Mouse (Mus musculus) heart, embryonic 14.5 days (tissue): ENCODE measurements around the gene Lhfpl3. TPM values are rescaled to one million over a fixed set of nuclear protein-coding genes. Genes with fewer than 3 reads are reported as not detected.

Experiments
- ATAC-seq: fragments of 200-750 bp; cut with Nextera tagmentation; 2 replicates; pipeline ENCODE4 v1.8.0; 2017; ENCODE audit warnings: low read depth, moderate TSS enrichment; ENCODE audit not compliant: insufficient number of reproducible peaks, insufficient read depth, low FRiP score
- H3K27ac ChIP-seq, 2 experiments: fragments of 200-500 bp in 1 of 2; fragments of 300-500 bp in 1 of 2; sonication (generic) in 1 of 2; replicated peaks in 1 of 2; 2 replicates each; pipeline ENCODE4 v1.5.1; 2012 to 2014; ENCODE audit warnings: low read depth in 2 of 2, low read length in 2 of 2, control low read depth in 1 of 2, mild to moderate bottlenecking in 1 of 2, mixed read lengths in 1 of 2; ENCODE audit not compliant: control insufficient read depth in 1 of 2, insufficient read depth in 1 of 2
- H3K27me3 ChIP-seq: fragments of 300-500 bp; sonication (generic); 2 replicates; pipeline ENCODE4 v1.6.1; 2014; ENCODE audit warnings: mild to moderate bottlenecking, low read length, control low read depth; ENCODE audit not compliant: control insufficient read depth, insufficient read depth
- H3K36me3 ChIP-seq: fragments of 300-500 bp; sonication (generic); 2 replicates; pipeline ENCODE4 v1.6.1; 2014; ENCODE audit warnings: mild to moderate bottlenecking, control low read depth, low read length, mixed read lengths; ENCODE audit not compliant: control insufficient read depth, insufficient read depth
- H3K4me1 ChIP-seq, 2 experiments: fragments of 200-500 bp in 1 of 2; fragments of 300-500 bp in 1 of 2; sonication (generic) in 1 of 2; 2 replicates each; pipeline ENCODE4 v1.6.1; 2012 to 2014; ENCODE audit warnings: low read length in 2 of 2, control low read depth in 1 of 2, mixed read lengths in 1 of 2; ENCODE audit not compliant: control insufficient read depth in 2 of 2, insufficient read depth in 2 of 2
- H3K4me2 ChIP-seq: fragments of 300-500 bp; sonication (generic); 2 replicates; pipeline ENCODE4 v1.6.1; 2014; ENCODE audit warnings: mild to moderate bottlenecking, low read length
- H3K4me3 ChIP-seq, 2 experiments: fragments of 200-500 bp in 1 of 2; fragments of 300-500 bp in 1 of 2; sonication (generic) in 1 of 2; 2 replicates each; pipeline ENCODE4 v1.5.1; 2012 to 2014; ENCODE audit warnings: low read length in 2 of 2, mild to moderate bottlenecking in 2 of 2, control low read depth in 1 of 2, low read depth in 1 of 2, moderate library complexity in 1 of 2; ENCODE audit not compliant: control insufficient read depth in 1 of 2, insufficient read depth in 1 of 2
- H3K9ac ChIP-seq: fragments of 300-500 bp; sonication (generic); 2 replicates; pipeline ENCODE4 v1.6.1; 2014; ENCODE audit warnings: mild to moderate bottlenecking, low read length
- H3K9me3 ChIP-seq: fragments of 300-500 bp; sonication (generic); 2 replicates; pipeline ENCODE4 v1.6.1; 2016; ENCODE audit warnings: low read length, control low read depth; ENCODE audit not compliant: control insufficient read depth
- WGBS: fragments of 180-500 bp; shearing (Covaris S2); extraction: QIAGEN DNeasy Blood & Tissue Kit; methylation state at CpG from one replicate; pipeline ENCODE4 v1.1.7; 2014; 5-methylcytosine and 5-hydroxymethylcytosine counted together
- polyA plus RNA-seq: library from polyadenylated mRNA; unstranded; fragments of >200 nt; fragmentation: Nextera tagmentation; extraction: Ambion mirVana; gene quantifications from 2 replicates; pipeline ENCODE4 v1.2.1, GENCODE M21; 2014

Gene Lhfpl3
- polyA plus RNA-seq, 1 experiment from 2014 or later = 0.16 TPM

DNA sequence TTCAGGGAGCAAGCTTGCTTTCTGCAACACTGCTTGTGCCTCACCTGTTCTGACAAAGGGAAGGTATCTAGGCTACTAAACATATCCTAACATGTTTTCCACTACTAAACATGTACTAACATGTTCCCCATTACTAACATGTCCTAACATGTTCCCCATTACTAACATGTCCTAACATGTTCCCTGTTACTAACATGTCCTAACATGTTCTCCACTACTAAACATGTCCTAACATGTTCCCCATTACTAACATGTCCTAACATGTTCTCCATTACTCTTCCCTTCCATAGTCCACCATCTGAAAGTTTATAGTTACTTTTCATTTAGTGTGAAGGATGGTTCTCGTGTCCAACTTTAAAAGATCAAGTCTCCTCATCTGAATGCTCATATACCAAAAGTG lies 473.8 kb downstream of the Lhfpl3 start:
- no peak for ATAC-seq
- no peak overlapping the region for H3K27ac ChIP-seq
- 79% methylated on average over 1 of the region's 1 CpGs for WGBS
- H3K27me3 ChIP-seq = no peaks in the 10 kb centered on the region
- H3K4me2 ChIP-seq = no peak overlapping the region
- H3K9me3 ChIP-seq = no peaks in the 10 kb centered on the region
- peaks cover 0 to 1% of the 10 kb centered on the region in 2 experiments; a peak in 1 of 4 replicates for H3K4me1 ChIP-seq
- H3K36me3 ChIP-seq = no peaks in the 10 kb centered on the region
- no peak overlapping the region for H3K9ac ChIP-seq
- no peak overlapping the region for H3K4me3 ChIP-seq

DNA sequence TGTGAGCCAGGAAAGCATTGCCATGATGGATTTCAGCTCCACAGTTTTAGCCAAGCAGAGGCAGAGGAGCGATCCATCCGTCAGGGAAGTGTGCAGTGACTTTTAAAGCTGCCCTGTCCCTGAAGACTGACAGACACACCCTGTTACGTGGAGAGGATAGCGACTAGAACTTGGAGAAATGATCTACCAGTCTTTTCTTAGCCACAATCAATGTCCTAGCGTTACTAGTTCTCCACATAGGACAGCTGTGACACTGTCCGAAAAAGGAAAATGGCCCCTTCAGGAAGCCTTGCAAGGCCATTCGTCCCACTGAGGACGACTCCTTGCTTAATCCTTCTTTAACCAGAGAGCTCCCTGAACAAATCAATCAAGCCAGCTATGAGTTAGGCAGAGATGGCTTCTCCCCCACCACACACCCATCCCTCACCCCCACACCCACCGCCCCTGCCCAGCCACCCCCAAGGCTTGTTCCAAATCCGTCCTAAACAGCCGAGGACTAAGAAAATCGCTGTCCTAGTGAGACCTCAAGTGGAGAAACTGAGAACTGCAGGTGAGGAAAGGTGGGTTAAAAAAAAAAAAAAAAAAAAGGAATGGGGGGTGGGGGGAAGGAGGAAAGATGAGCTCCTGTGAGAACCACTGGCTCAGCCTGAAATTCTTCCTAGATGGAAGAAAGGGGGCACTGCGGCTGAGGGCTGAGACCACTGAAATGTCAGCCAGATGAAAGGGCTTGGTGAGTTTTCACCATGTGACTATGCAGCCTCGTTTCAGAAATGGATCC lies 479.1 kb downstream of the Lhfpl3 start:
- Histone ChIP-seq H3K27me3 (no peaks in the 10 kb centered on the region), H3K27ac (no peak overlapping the region), H3K4me1 (peaks cover 2 to 4% of the 10 kb centered on the region in 2 experiments; a peak in 2 of 4 replicates), H3K9me3 (no peaks in the 10 kb centered on the region), H3K4me2 (peak overlapping the region; percentile 66), H3K9ac (peak overlapping the region; percentile 70), H3K4me3 (peak overlapping the region; percentile 37 to 42), H3K36me3 (no peaks in the 10 kb centered on the region)
- 16% methylated on average over 14 of the region's 14 CpGs for WGBS
- no peak for ATAC-seq

DNA sequence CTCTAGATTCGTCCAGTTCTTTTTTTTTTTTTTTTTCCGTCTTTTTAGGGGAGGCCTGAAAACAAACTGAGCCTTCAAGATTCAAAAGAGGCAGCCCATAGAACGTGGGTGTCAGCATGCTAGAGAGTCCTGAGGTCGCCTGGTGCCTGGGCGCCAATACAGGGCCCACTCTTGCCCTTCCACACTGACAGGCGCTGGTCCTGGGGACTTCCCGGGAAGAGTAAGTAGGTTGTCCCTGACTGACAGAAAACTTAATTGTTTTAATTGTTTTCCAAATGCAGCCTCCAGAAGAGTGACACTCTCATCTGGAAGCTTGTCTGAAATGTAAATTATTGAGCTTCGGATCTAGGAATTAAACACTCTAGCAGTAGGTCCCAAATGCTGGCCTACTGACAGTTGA lies 479.8 kb downstream of the Lhfpl3 start:
- peak overlapping the region; percentile 66 for H3K4me2 ChIP-seq

DNA sequence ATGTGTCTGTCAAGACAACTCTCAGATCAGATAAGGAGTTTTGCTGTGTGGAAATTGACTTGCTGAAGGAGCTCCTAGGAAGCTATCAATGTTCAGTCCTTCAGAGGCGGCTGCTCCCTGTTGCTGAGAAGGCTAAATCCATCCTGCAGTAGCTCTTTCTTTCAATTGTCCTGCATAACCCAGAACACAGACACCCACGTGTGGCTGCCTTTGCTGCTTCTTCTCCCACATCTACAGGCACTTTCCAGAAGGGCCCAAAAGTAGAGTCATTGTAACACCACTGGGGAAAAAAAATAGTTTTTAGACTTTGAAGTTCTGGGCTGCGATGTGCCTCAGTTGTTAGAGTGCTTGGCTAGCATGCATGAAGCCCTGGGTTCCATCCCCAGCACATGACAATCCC lies 480.9 kb downstream of the Lhfpl3 start:
- WGBS = 57% methylated on average over 3 of the region's 3 CpGs
- Histone ChIP-seq H3K36me3 (no peaks in the 10 kb centered on the region), H3K4me3 (no peak overlapping the region), H3K27ac (no peak overlapping the region), H3K27me3 (no peaks in the 10 kb centered on the region), H3K4me1 (peaks cover 2 to 4% of the 10 kb centered on the region in 2 experiments; a peak in 2 of 4 replicates), H3K9me3 (no peaks in the 10 kb centered on the region), H3K9ac (no peak overlapping the region), H3K4me2 (no peak overlapping the region)
- ATAC-seq = no peak

More for the DNA sequence above, 479.8 kb downstream of the Lhfpl3 start:
- peaks cover 2 to 4% of the 10 kb centered on the region in 2 experiments; a peak in 2 of 4 replicates for H3K4me1 ChIP-seq
- H3K9ac ChIP-seq = no peak overlapping the region
- no peak overlapping the region for H3K4me3 ChIP-seq
- no peaks in the 10 kb centered on the region for H3K9me3 ChIP-seq
- H3K36me3 ChIP-seq = no peaks in the 10 kb centered on the region
- no peak for ATAC-seq
- H3K27ac ChIP-seq = no peak overlapping the region
- WGBS = 26% methylated on average over 8 of the region's 8 CpGs
- no peaks in the 10 kb centered on the region for H3K27me3 ChIP-seq

DNA sequence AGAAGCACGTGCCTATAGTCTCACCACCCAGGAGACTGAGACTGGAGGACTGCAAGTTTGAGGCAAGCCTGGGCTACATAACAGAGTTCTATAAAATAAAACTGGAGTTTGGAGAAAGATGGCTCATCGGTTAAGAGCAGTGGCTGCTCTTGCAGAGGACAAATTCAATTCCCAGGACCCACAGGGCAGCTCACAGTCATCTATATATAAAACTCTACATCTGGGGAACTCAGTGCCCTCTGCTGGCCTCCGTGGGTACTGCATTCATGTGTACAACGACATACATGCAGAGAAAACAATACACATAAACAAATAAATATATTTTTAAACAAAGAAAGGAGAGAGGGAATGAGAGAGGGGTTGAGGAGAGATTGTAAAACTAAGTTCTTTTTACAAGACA lies 501.1 kb downstream of the Lhfpl3 start:
- H3K4me1 ChIP-seq = peaks cover 16 to 21% of the 10 kb centered on the region in 2 experiments
- H3K4me2 ChIP-seq = no peak overlapping the region
- H3K9ac ChIP-seq = no peak overlapping the region
- no peaks in the 10 kb centered on the region for H3K27me3 ChIP-seq
- no peak overlapping the region for H3K4me3 ChIP-seq
- ATAC-seq = no peak
- no peak overlapping the region for H3K27ac ChIP-seq
- H3K9me3 ChIP-seq = no peaks in the 10 kb centered on the region
- no peaks in the 10 kb centered on the region for H3K36me3 ChIP-seq
- WGBS = 44% methylated on average over 4 of the region's 4 CpGs

DNA sequence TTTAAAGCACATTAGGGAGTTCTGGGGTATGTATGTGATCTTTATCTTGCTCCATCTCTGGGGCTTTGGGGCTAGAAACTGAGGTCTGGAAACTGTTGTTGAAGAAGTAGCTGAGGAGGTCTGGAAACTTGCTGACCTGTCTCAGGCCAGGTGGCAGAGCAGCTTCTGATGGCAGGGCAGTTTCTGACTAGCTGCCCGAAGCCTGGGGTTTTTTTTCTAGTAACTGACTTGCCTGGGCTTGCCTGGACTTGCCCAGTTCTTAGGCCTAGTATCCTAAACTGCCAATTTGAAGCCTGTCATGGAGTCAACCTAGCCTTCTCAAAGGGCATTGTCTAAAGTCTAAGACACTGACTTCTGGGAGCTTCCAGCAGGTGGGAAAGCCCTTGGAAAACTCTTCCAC lies 501.9 kb downstream of the Lhfpl3 start:
- Histone ChIP-seq H3K9me3 (no peaks in the 10 kb centered on the region), H3K27me3 (no peaks in the 10 kb centered on the region), H3K4me2 (no peak overlapping the region), H3K36me3 (no peaks in the 10 kb centered on the region), H3K4me3 (no peak overlapping the region), H3K4me1 (peaks cover 19 to 24% of the 10 kb centered on the region in 2 experiments), H3K9ac (no peak overlapping the region), H3K27ac (no peak overlapping the region)
- ATAC-seq = no peak
- WGBS = 78% methylated on average over 1 of the region's 1 CpGs

DNA sequence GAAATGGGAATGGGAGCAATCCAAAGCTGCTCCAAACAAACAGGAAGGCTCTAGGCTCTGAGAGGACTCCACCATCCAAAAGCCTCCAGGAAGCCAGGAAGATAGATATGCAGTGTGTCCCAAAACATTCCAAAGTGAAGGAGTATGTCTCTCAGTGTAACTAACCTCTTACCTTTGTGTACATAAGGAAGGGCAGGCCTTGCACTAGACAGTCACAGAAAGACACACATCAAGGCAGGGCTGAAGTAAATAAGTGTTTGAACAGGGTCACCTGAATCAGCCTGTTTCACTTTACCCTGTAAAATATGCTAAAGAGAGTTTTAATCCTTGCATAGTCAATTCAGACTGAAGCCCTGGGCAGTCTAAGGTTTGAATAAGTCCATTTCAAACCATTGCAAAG lies 502.4 kb downstream of the Lhfpl3 start:
- Histone ChIP-seq H3K27me3 (no peaks in the 10 kb centered on the region), H3K36me3 (no peaks in the 10 kb centered on the region), H3K4me2 (no peak overlapping the region), H3K9me3 (no peaks in the 10 kb centered on the region), H3K4me1 (peaks cover 19 to 24% of the 10 kb centered on the region in 2 experiments), H3K4me3 (no peak overlapping the region), H3K27ac (no peak overlapping the region), H3K9ac (no peak overlapping the region)
- ATAC-seq = no peak
